Mouse (Mus musculus) thymus, postnatal 14 days (tissue): ENCODE results near the gene Clmn.
"Not testable (repeated sequence)": the region's sequence is repeated elsewhere in the genome, so short reads cannot be mapped to it uniquely, and the experiment has no call there.

Experiments
- DNase-seq: peaks from one replicate; pipeline ENCODE4 v3.0.0; 2021

Gene Clmn

GRCm38 (mm10) chr12:104837111-104837837, 27.6 kb downstream of the Clmn start:
- DNase-seq = no peak

GRCm38 (mm10) chr12:104836230-104836629, 28.6 kb downstream of the Clmn start:
- no peak for DNase-seq

GRCm38 (mm10) chr12:104835369-104836094, 29.3 kb downstream of the Clmn start:
- no peak for DNase-seq

GRCm38 (mm10) chr12:104834772-104835171, 30.1 kb downstream of the Clmn start:
- no peak for DNase-seq

GRCm38 (mm10) chr12:104830666-104831435, 34.0 kb downstream of the Clmn start:
- DNase-seq = no peak

GRCm38 (mm10) chr12:104830283-104830639, 34.6 kb downstream of the Clmn start:
- DNase-seq = no peak

- peak; percentile 11 for DNase-seq
These were observed 35.1 kb downstream of the Clmn start for GRCm38 (mm10) chr12:104829596-104830282.

GRCm38 (mm10) chr12:104828986-104829385, 35.9 kb downstream of the Clmn start:
- not testable (repeated sequence) for DNase-seq

GRCm38 (mm10) chr12:104827721-104828120, 37.2 kb downstream of the Clmn start:
- no peak for DNase-seq

- no peak for DNase-seq
These were observed 40.0 kb downstream of the Clmn start for GRCm38 (mm10) chr12:104824907-104825267.

- DNase-seq = no peak
These were observed 40.5 kb downstream of the Clmn start for GRCm38 (mm10) chr12:104824244-104824906.

- DNase-seq = no peak
These were observed 41.2 kb downstream of the Clmn start for GRCm38 (mm10) chr12:104823722-104824121.

- no peak for DNase-seq
These were observed 41.9 kb downstream of the Clmn start for GRCm38 (mm10) chr12:104822838-104823599.

- DNase-seq = no peak
These were observed 42.7 kb downstream of the Clmn start for GRCm38 (mm10) chr12:104822151-104822550.

- DNase-seq = no peak
These were observed 44.8 kb downstream of the Clmn start for GRCm38 (mm10) chr12:104820061-104820460.

GRCm38 (mm10) chr12:104819050-104819449, 45.8 kb downstream of the Clmn start:
- no peak for DNase-seq

- DNase-seq = no peak
These were observed 46.8 kb downstream of the Clmn start for GRCm38 (mm10) chr12:104818057-104818456.

- DNase-seq = no peak
These were observed 47.6 kb downstream of the Clmn start for GRCm38 (mm10) chr12:104817172-104817866.

- DNase-seq = no peak
These were observed 50.6 kb downstream of the Clmn start for GRCm38 (mm10) chr12:104814291-104814690.

GRCm38 (mm10) chr12:104813762-104814161, 51.1 kb downstream of the Clmn start:
- no peak for DNase-seq

- DNase-seq = peak; percentile 35
These were observed 52.2 kb downstream of the Clmn start for GRCm38 (mm10) chr12:104812711-104813110.
